Mouse (Mus musculus): ENCODE data around the gene Lrrc72.
"Not testable (repeated sequence)": the region's sequence is repeated elsewhere in the genome, so short reads cannot be mapped to it uniquely, and the experiment has no call there.

Gene Lrrc72
- long read RNA-seq, experiment 1: 0 reads
- long read RNA-seq, experiment 2: 0 reads

GRCm38 (mm10) chr12:36253298-36253697 lies at the start of gene Lrrc72:
Gene Lrrc72, minus strand, starts transcription at chr12:36253398.
- intact Hi-C loops (cut with DNase I): no loop called here

- intact Hi-C loops (cut with DNase I): no loop called here
Observed at GRCm38 (mm10) chr12:36302326-36302725, 49.1 kb upstream of the Lrrc72 start.

- intact Hi-C loops (cut with DNase I): no loop called here
Observed at GRCm38 (mm10) chr12:36291346-36291745, 38.1 kb upstream of the Lrrc72 start.

GRCm38 (mm10) chr12:36290465-36290864 lies 37.3 kb upstream of the Lrrc72 start:
- intact Hi-C loops (cut with DNase I): no loop called here

- intact Hi-C loops (cut with DNase I): no loop called here
Observed at GRCm38 (mm10) chr12:36289634-36290033, 36.4 kb upstream of the Lrrc72 start.

- intact Hi-C loops (cut with DNase I): no loop called here
Observed at GRCm38 (mm10) chr12:36274823-36275222, 21.6 kb upstream of the Lrrc72 start.

GRCm38 (mm10) chr12:36267670-36268246 lies 14.6 kb upstream of the Lrrc72 start:
- intact Hi-C loops (cut with DNase I): no loop called here

GRCm38 (mm10) chr12:36262116-36262721 lies 9.0 kb upstream of the Lrrc72 start:
- intact Hi-C loops (cut with DNase I): no loop called here

GRCm38 (mm10) chr12:36255413-36255812 lies 2.2 kb upstream of the Lrrc72 start:
- intact Hi-C loops (cut with DNase I): no loop called here

GRCm38 (mm10) chr12:36241171-36241570 lies 12.0 kb downstream of the Lrrc72 start:
- intact Hi-C loops (cut with DNase I): no loop called here

- intact Hi-C loops (cut with DNase I): no loop called here
Observed at GRCm38 (mm10) chr12:36231386-36231785, 21.8 kb downstream of the Lrrc72 start.

GRCm38 (mm10) chr12:36224392-36224791 lies 28.8 kb downstream of the Lrrc72 start:
- intact Hi-C loops (cut with DNase I): no loop called here

- intact Hi-C loops (cut with DNase I): loop anchor here (10.0 kb wide), 2 partner anchors 322 to 458 kb away; no protein-coding TSS in a partner anchor
Observed at GRCm38 (mm10) chr12:36216905-36217304, 36.3 kb downstream of the Lrrc72 start.

GRCm38 (mm10) chr12:36216230-36216629 lies 37.0 kb downstream of the Lrrc72 start:
- intact Hi-C loops (cut with DNase I): loop anchor here (10.0 kb wide), 2 partner anchors 321 to 459 kb away; no protein-coding TSS in a partner anchor

- intact Hi-C loops (cut with DNase I): loop anchor here (10.0 kb wide), 2 partner anchors 320 to 460 kb away; no protein-coding TSS in a partner anchor
Observed at GRCm38 (mm10) chr12:36215149-36215480, 38.1 kb downstream of the Lrrc72 start.

GRCm38 (mm10) chr12:36214389-36215148 lies 38.6 kb downstream of the Lrrc72 start:
- intact Hi-C loops (cut with DNase I): loop anchor here (10.0 kb wide), 2 partner anchors 320 to 460 kb away; no protein-coding TSS in a partner anchor

- intact Hi-C loops (cut with DNase I): loop anchor here (10.0 kb wide), 2 partner anchors 315 to 465 kb away; no protein-coding TSS in a partner anchor
Observed at GRCm38 (mm10) chr12:36210096-36210495, 43.1 kb downstream of the Lrrc72 start.

- intact Hi-C loops (cut with DNase I): no loop called here
Observed at GRCm38 (mm10) chr12:36208456-36208855, 44.7 kb downstream of the Lrrc72 start.

GRCm38 (mm10) chr12:36207800-36208148 lies 45.4 kb downstream of the Lrrc72 start:
- intact Hi-C loops (cut with DNase I): no loop called here

- intact Hi-C loops (cut with DNase I): no loop called here
Observed at GRCm38 (mm10) chr12:36207072-36207799, 46.0 kb downstream of the Lrrc72 start.

GRCm38 (mm10) chr12:36205579-36206119 lies 47.5 kb downstream of the Lrrc72 start:
- intact Hi-C loops (cut with DNase I): not testable (repeated sequence)
